Mouse (Mus musculus) intestine, postnatal 0 days (tissue): ENCODE measurements around the gene Atxn1. TPM values are rescaled to one million over a fixed set of nuclear protein-coding genes. Genes with fewer than 3 reads are reported as not detected.

ENCODE experiments used
- ATAC-seq: fragments of 200-750 bp; cut with Nextera tagmentation; 2 replicates; pipeline ENCODE4 v1.8.0; 2017; ENCODE audit warnings: mild to moderate bottlenecking, moderate TSS enrichment, moderate library complexity
- H3K27ac ChIP-seq: fragments of 300-500 bp; sonication (generic); 2 replicates; pipeline ENCODE4 v1.5.1; 2014; ENCODE audit warnings: mild to moderate bottlenecking, low read depth, low read length, moderate library complexity
- H3K27me3 ChIP-seq: fragments of 300-500 bp; sonication (generic); replicated peaks from 2 replicates; pipeline ENCODE4 v1.6.1; 2014; ENCODE audit warnings: low read length, mixed read lengths; ENCODE audit not compliant: control insufficient read depth, insufficient read depth
- H3K36me3 ChIP-seq: fragments of 300-500 bp; sonication (generic); 2 replicates; pipeline ENCODE4 v1.6.1; 2014; ENCODE audit warnings: mild to moderate bottlenecking, moderate library complexity; ENCODE audit not compliant: control insufficient read depth, insufficient read depth
- H3K4me1 ChIP-seq: fragments of 300-500 bp; sonication (generic); replicated peaks from 2 replicates; pipeline ENCODE4 v1.6.1; 2014; ENCODE audit warnings: antibody characterized with exemption, low read length, mixed read lengths; ENCODE audit not compliant: control insufficient read depth, insufficient read depth
- H3K4me2 ChIP-seq: fragments of 300-500 bp; sonication (generic); replicated peaks from 2 replicates; pipeline ENCODE4 v1.6.1; 2014; ENCODE audit warnings: low read depth, mild to moderate bottlenecking, moderate library complexity
- H3K4me3 ChIP-seq: fragments of 300-500 bp; sonication (generic); 2 replicates; pipeline ENCODE4 v1.5.1; 2014; ENCODE audit warnings: low read depth, low read length
- H3K9ac ChIP-seq: fragments of 300-500 bp; sonication (generic); 2 replicates; pipeline ENCODE4 v1.6.1; 2014; ENCODE audit warnings: mild to moderate bottlenecking, low read depth, low read length
- H3K9me3 ChIP-seq: fragments of 300-500 bp; sonication (generic); 2 replicates; pipeline ENCODE4 v1.6.1; 2016; ENCODE audit warnings: mixed run types; ENCODE audit not compliant: control insufficient read depth
- CTCF ChIP-seq: sonication (generic); IDR thresholded peaks from 2 replicates; pipeline ENCODE4 v1.5.1; 2016; ENCODE audit warnings: low read depth, mild to moderate bottlenecking, control low read depth, antibody characterized with exemption, moderate library complexity
- WGBS: fragments of 180-500 bp; shearing (Covaris S2); extraction: QIAGEN DNeasy Blood & Tissue Kit; methylation state at CpG from one replicate; pipeline ENCODE4 v1.1.7; 2014; 5-methylcytosine and 5-hydroxymethylcytosine counted together
- polyA plus RNA-seq: library from polyadenylated mRNA; unstranded; fragments of >200 nt; fragmentation: Nextera tagmentation; extraction: Ambion mirVana; gene quantifications from 2 replicates; pipeline ENCODE4 v1.2.1, GENCODE M21; 2015

Atxn1 gene
- polyA plus RNA-seq, 1 experiment from 2014 or later: 6.1 TPM

- TF ChIP-seq CTCF: no peak
- ATAC-seq: no peak
- Histone ChIP-seq H3K4me2 (no peak overlapping the region), H3K27me3 (no peaks in the 10 kb centered on the region), H3K4me1 (no peaks in the 10 kb centered on the region), H3K9me3 (no peaks in the 10 kb centered on the region), H3K4me3 (no peak overlapping the region), H3K36me3 (peaks cover 6% of the 10 kb centered on the region; the same call in 1 of the 2 replicates), H3K27ac (no peak overlapping the region), H3K9ac (no peak overlapping the region)
- WGBS: 82% methylated on average over 9 of the region's 9 CpGs
Measured at GRCm38 (mm10) chr13:45562011-45562410, 402.8 kb downstream of the Atxn1 start.

- 71% methylated on average over 7 of the region's 7 CpGs for WGBS
- peak; percentile 75 for TF ChIP-seq CTCF
- H3K27ac ChIP-seq: no peak overlapping the region
- no peaks in the 10 kb centered on the region for H3K9me3 ChIP-seq
- no peaks in the 10 kb centered on the region for H3K27me3 ChIP-seq
- H3K4me2 ChIP-seq: no peak overlapping the region
- no peak overlapping the region for H3K4me3 ChIP-seq
- H3K9ac ChIP-seq: no peak overlapping the region
- H3K4me1 ChIP-seq: no peaks in the 10 kb centered on the region
- H3K36me3 ChIP-seq: no peaks in the 10 kb centered on the region
- ATAC-seq: no peak
Measured at GRCm38 (mm10) chr13:45560543-45560942, 404.3 kb downstream of the Atxn1 start.

GRCm38 (mm10) chr13:45559258-45559657, 405.6 kb downstream of the Atxn1 start:
- Histone ChIP-seq H3K4me2 (no peak overlapping the region), H3K27me3 (no peaks in the 10 kb centered on the region), H3K4me1 (no peaks in the 10 kb centered on the region), H3K36me3 (no peaks in the 10 kb centered on the region), H3K27ac (no peak overlapping the region), H3K9ac (no peak overlapping the region), H3K9me3 (no peaks in the 10 kb centered on the region), H3K4me3 (no peak overlapping the region)
- no peak for TF ChIP-seq CTCF
- no peak for ATAC-seq
- WGBS: 84% methylated on average over 3 of the region's 3 CpGs

GRCm38 (mm10) chr13:45558367-45558766, 406.4 kb downstream of the Atxn1 start:
- 48% methylated on average over 4 of the region's 4 CpGs for WGBS
- no peak for TF ChIP-seq CTCF
- Histone ChIP-seq H3K27me3 (no peaks in the 10 kb centered on the region), H3K9me3 (no peaks in the 10 kb centered on the region), H3K27ac (no peak overlapping the region), H3K4me1 (0 out of 2 replicates have a peak, but pooled peaks cover 5% of the 10 kb centered on the region), H3K36me3 (no peaks in the 10 kb centered on the region), H3K9ac (no peak overlapping the region), H3K4me3 (no peak overlapping the region), H3K4me2 (no peak overlapping the region)
- no peak for ATAC-seq

GRCm38 (mm10) chr13:45553674-45554073, 411.1 kb downstream of the Atxn1 start:
- no peaks in the 10 kb centered on the region for H3K36me3 ChIP-seq
- no peak overlapping the region for H3K27ac ChIP-seq
- H3K9ac ChIP-seq: no peak overlapping the region
- H3K4me2 ChIP-seq: no peak overlapping the region
- peak; percentile 28; the same call in 1 of the 2 replicates for ATAC-seq
- H3K27me3 ChIP-seq: no peaks in the 10 kb centered on the region
- H3K4me1 ChIP-seq: 0 out of 2 replicates have a peak, but pooled peaks cover 5% of the 10 kb centered on the region
- no peak for TF ChIP-seq CTCF
- H3K9me3 ChIP-seq: no peaks in the 10 kb centered on the region
- no peak overlapping the region for H3K4me3 ChIP-seq
- WGBS: 34% methylated on average over 7 of the region's 7 CpGs

- TF ChIP-seq CTCF: no peak
- H3K9me3 ChIP-seq: no peaks in the 10 kb centered on the region
- no peaks in the 10 kb centered on the region for H3K4me1 ChIP-seq
- no peak overlapping the region for H3K4me3 ChIP-seq
- WGBS: 70% methylated on average over 5 of the region's 5 CpGs
- no peak for ATAC-seq
- no peak overlapping the region for H3K27ac ChIP-seq
- no peak overlapping the region for H3K4me2 ChIP-seq
- no peak overlapping the region for H3K9ac ChIP-seq
- no peaks in the 10 kb centered on the region for H3K27me3 ChIP-seq
- H3K36me3 ChIP-seq: no peaks in the 10 kb centered on the region
Measured at GRCm38 (mm10) chr13:45547549-45547948, 417.3 kb downstream of the Atxn1 start.

- no peaks in the 10 kb centered on the region for H3K36me3 ChIP-seq
- TF ChIP-seq CTCF: no peak
- no peaks in the 10 kb centered on the region for H3K27me3 ChIP-seq
- WGBS: 72% methylated on average over 4 of the region's 4 CpGs
- no peak for ATAC-seq
- H3K4me1 ChIP-seq: no peaks in the 10 kb centered on the region
- no peak overlapping the region for H3K27ac ChIP-seq
- H3K4me3 ChIP-seq: no peak overlapping the region
- no peak overlapping the region for H3K4me2 ChIP-seq
- no peak overlapping the region for H3K9ac ChIP-seq
- H3K9me3 ChIP-seq: no peaks in the 10 kb centered on the region
Measured at GRCm38 (mm10) chr13:45546946-45547345, 417.9 kb downstream of the Atxn1 start.
